Comparison of ENCODE assay signal across 28 mouse cellular contexts in the genomic region with DNA sequence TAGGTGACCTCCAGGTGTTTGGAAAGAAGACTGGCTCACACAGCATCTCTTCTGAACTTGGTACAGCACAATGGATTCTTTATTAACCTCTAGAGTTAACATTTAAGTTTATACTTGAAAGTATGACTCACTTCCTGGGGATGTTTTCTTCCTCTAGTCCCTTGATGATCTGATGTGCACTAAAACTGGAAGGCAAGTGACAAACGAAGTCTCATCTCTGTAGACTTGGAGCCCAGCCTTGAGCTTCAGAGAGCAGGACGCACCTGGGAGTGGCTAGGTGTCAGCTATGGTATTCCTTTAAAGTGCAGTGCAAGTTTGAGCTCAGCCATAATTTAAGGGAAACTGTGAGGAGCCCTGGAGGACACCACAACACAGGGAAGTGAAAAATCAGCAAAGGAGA. TPM values are rescaled to one million over a fixed set of nuclear protein-coding genes. Genes with fewer than 3 reads are reported as not detected.
DNase-seq lines count a peak whose midpoint lies in the region; ATAC-seq and TF ChIP-seq lines count a peak whose summit lies in the region.
"Had no signal": no experiment of that assay in that cellular context is flagged by ENCODE, and none has a peak within 500 bp of the region (broad histone marks: within the 10 kb centered on the region; RNA-seq: fewer than 3 reads in every experiment).

No protein-coding gene starts in this region.

- no peak overlapping the region for H3K4me3 ChIP-seq in lung, embryonic 14.5 days (ENCODE audit: low read depth, low read length)
- no peak overlapping the region for H3K4me3 ChIP-seq in bone marrow macrophage, adult 2 months (ENCODE audit: insufficient read depth, low read length)
- H3K4me3 ChIP-seq in forebrain, embryonic 12.5 days (replicated peaks): no peak overlapping the region
- H3K4me3 ChIP-seq: embryonic facial prominence, embryonic 13.5 days; forebrain, embryonic 10.5 days; heart, adult 2 months; heart, embryonic 12.5 days; hindbrain, embryonic 15.5 days; intestine, embryonic 15.5 days; limb, embryonic 10.5 days; limb, embryonic 15.5 days; liver, embryonic 13.5 days; megakaryocyte, embryonic 14.5 days; midbrain, embryonic 12.5 days had no signal

- H3K9ac ChIP-seq in lung, embryonic 14.5 days: no peak overlapping the region
- H3K9ac ChIP-seq in forebrain, embryonic 12.5 days: no peak overlapping the region
- H3K9ac ChIP-seq: embryonic facial prominence, embryonic 13.5 days; heart, embryonic 12.5 days; hindbrain, embryonic 15.5 days; intestine, embryonic 15.5 days; limb, embryonic 15.5 days; liver, embryonic 13.5 days; midbrain, embryonic 12.5 days had no signal

- no peak for TF ChIP-seq CTCF in lung, embryonic 14.5 days (IDR thresholded peaks at IDR 0.05; ENCODE audit: low read depth)
- TF ChIP-seq CTCF in bone marrow macrophage, adult 2 months (IDR thresholded peaks at IDR 0.05; ENCODE audit: low read depth, low read length): no peak

- no peak overlapping the region; the same call in 1 of the 2 replicates for H3K27ac ChIP-seq in lung, embryonic 14.5 days (ENCODE audit: low read depth)
- peak overlapping the region; percentile 22 for H3K27ac ChIP-seq in bone marrow macrophage, adult 2 months (ENCODE audit: insufficient read depth, low read depth, low read length)
- H3K27ac ChIP-seq in forebrain, embryonic 12.5 days: no peak overlapping the region
- H3K27ac ChIP-seq: embryonic facial prominence, embryonic 13.5 days; forebrain, embryonic 10.5 days; heart, adult 2 months; hindbrain, embryonic 15.5 days; intestine, embryonic 15.5 days; kidney, postnatal 0 days; limb, embryonic 10.5 days; limb, embryonic 15.5 days; liver, embryonic 13.5 days; midbrain, embryonic 12.5 days had no signal

- no peaks in the 10 kb centered on the region for H3K36me3 ChIP-seq in lung, embryonic 14.5 days (ENCODE audit: insufficient read depth)
- no peaks in the 10 kb centered on the region for H3K36me3 ChIP-seq in forebrain, embryonic 12.5 days (replicated peaks)
- H3K36me3 ChIP-seq: embryonic facial prominence, embryonic 13.5 days; forebrain, embryonic 10.5 days; G1E; heart, embryonic 12.5 days; hindbrain, embryonic 15.5 days; intestine, embryonic 15.5 days; limb, embryonic 10.5 days; limb, embryonic 15.5 days; liver, embryonic 13.5 days; midbrain, embryonic 12.5 days had no signal

- no peak overlapping the region for H3K4me2 ChIP-seq in lung, embryonic 14.5 days
- no peak overlapping the region for H3K4me2 ChIP-seq in forebrain, embryonic 12.5 days
- H3K4me2 ChIP-seq: embryonic facial prominence, embryonic 13.5 days; heart, embryonic 12.5 days; hindbrain, embryonic 15.5 days; intestine, embryonic 15.5 days; limb, embryonic 15.5 days; liver, embryonic 13.5 days; midbrain, embryonic 12.5 days had no signal

- DNase-seq in lung, embryonic 14.5 days: peak; percentile 27
- DNase-seq in lung, postnatal 10 days: no peak
- peak; percentile 50 for DNase-seq in CD4-positive, CD25-positive, alpha-beta regulatory T cell, adult 2 months (ENCODE audit: low read depth, low spot score)
- peak; percentile 11 for DNase-seq in naive thymus-derived CD4-positive, alpha-beta T cell, adult 2 months (ENCODE audit: low read depth)
- DNase-seq in adrenal gland, adult (ENCODE audit: inconsistent age in 2 of 2, low spot score in 1 of 2): no peak
- DNase-seq: adrenal gland, postnatal 25 days; cerebellum, adult 18-20 months; gastrocnemius, postnatal 36 days; heart, adult 2 months; kidney, adult 2 months; liver, embryonic 13.5 days; lung, postnatal 14 days; thymus, adult 2 months; thymus, postnatal 36 days had no signal

- no peak for ATAC-seq in lung, embryonic 14.5 days (ENCODE audit: insufficient read depth)
- ATAC-seq in forebrain, embryonic 12.5 days (ENCODE audit: low FRiP score): no peak
- ATAC-seq: intestine, embryonic 15.5 days; Patski had no signal

- H3K9me3 ChIP-seq in lung, embryonic 14.5 days (ENCODE audit: low read depth, low read length): no peaks in the 10 kb centered on the region
- H3K9me3 ChIP-seq in forebrain, embryonic 12.5 days: no peaks in the 10 kb centered on the region
- H3K9me3 ChIP-seq: embryonic facial prominence, embryonic 13.5 days; forebrain, embryonic 10.5 days; G1E; heart, embryonic 12.5 days; hindbrain, embryonic 15.5 days; intestine, embryonic 15.5 days; limb, embryonic 10.5 days; limb, embryonic 15.5 days; liver, embryonic 13.5 days; megakaryocyte, embryonic 14.5 days; midbrain, embryonic 12.5 days had no signal

- WGBS in lung, embryonic 14.5 days: 52% methylated on average over 2 of the region's 2 CpGs
- WGBS in forebrain, embryonic 12.5 days: 76% methylated on average over 2 of the region's 2 CpGs

- no peaks in the 10 kb centered on the region for H3K27me3 ChIP-seq in lung, embryonic 14.5 days (ENCODE audit: insufficient read depth, low read length)
- H3K27me3 ChIP-seq in forebrain, embryonic 12.5 days: no peaks in the 10 kb centered on the region
- H3K27me3 ChIP-seq: embryonic facial prominence, embryonic 13.5 days; hindbrain, embryonic 15.5 days; intestine, embryonic 15.5 days; liver, embryonic 13.5 days; midbrain, embryonic 12.5 days had no signal

- H3K4me1 ChIP-seq in lung, embryonic 14.5 days (ENCODE audit: insufficient read depth): peaks cover 5% of the 10 kb centered on the region; the same call in 1 of the 2 replicates
- peaks cover 30% of the 10 kb centered on the region for H3K4me1 ChIP-seq in bone marrow macrophage, adult 2 months (ENCODE audit: control insufficient read depth, insufficient read depth, low read length)
- H3K4me1 ChIP-seq in forebrain, embryonic 12.5 days: no peaks in the 10 kb centered on the region
- H3K4me1 ChIP-seq: heart, embryonic 12.5 days; hindbrain, embryonic 15.5 days; intestine, embryonic 15.5 days; liver, embryonic 13.5 days; megakaryocyte, embryonic 14.5 days; midbrain, embryonic 12.5 days had no signal

- no peak for TF ChIP-seq POLR2A in bone marrow macrophage, adult 2 months (IDR thresholded peaks at IDR 0.05; ENCODE audit: borderline replicate concordance, low read depth, low read length)

RNA-seq across cellular contexts. Expression of a gene that starts 15.2 kb away (rescaled TPM):
- polyA plus RNA-seq in lung, embryonic 14.5 days (2014; fragmentation: Nextera tagmentation; extraction: Ambion mirVana): 31.1 and 34.0 TPM in 2 replicates
- polyA plus RNA-seq in bone marrow macrophage, adult 2 months (2012; ENCODE audit: insufficient read depth, insufficient read length, missing spikeins): 15.9 and 16.6 TPM in 2 replicates
- polyA plus RNA-seq in forebrain, embryonic 12.5 days (2016; fragmentation: Nextera tagmentation; extraction: Ambion mirVana): 27.8 and 28.3 TPM in 2 replicates

Comparison
In these comparisons a context has a peak if more than half of its experiments do, and no peak if none do; other contexts are left out.
1. DNase-seq: peak in lung, embryonic 14.5 days (single experiment), CD4-positive, CD25-positive, alpha-beta regulatory T cell, adult 2 months (single experiment) and naive thymus-derived CD4-positive, alpha-beta T cell, adult 2 months (single experiment); none in lung, postnatal 10 days (single experiment) and adrenal gland, adult (0 of 2).